Mouse (Mus musculus): ENCODE results near the gene Il13. TPM values are rescaled to one million over a fixed set of nuclear protein-coding genes. Genes with fewer than 3 reads are reported as not detected.

Gene Il13
- polyA plus RNA-seq, 1 experiment from 2014 or later = not detected

DNA sequence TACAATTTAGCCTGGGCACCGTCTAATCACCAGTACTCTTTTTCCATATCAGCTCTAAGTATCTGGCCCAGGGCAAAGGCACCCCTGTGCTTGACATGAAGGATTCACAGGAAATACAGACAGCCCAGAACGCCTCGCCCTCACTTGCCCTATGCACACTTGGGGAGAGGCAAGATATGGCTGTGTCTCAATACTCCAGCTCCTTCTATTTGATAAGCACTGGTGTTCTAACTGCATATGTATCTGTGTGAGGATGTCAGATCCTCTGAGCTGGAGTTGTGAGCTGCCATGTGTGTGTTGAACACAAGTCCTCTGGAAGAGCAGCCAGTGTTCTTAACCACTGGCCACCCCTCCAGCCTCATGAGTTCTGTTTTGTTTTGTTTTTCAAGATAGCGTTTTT lies 16.9 kb upstream of the Il13 start:
- DNase-seq (ENCODE audit: extremely low spot score, low spot score) = no peak
- Histone ChIP-seq H3K4me3 (no peak overlapping the region), H3K9me3 (no peaks in the 10 kb centered on the region), H3K27ac (no peak overlapping the region), H3K36me3 (replicated peaks) (peaks cover 76% of the 10 kb centered on the region), H3K4me1 (no peaks in the 10 kb centered on the region), H3K27me3 (ENCODE audit: poor library complexity, severe bottlenecking) (no peaks in the 10 kb centered on the region)
- WGBS = 91% methylated on average over 4 of the region's 4 CpGs

GRCm38 (mm10) chr11:53644017-53644416 lies 9.5 kb upstream of the Il13 start:
- H3K27ac ChIP-seq = no peak overlapping the region
- DNase-seq (ENCODE audit: extremely low spot score, low spot score) = no peak
- no peaks in the 10 kb centered on the region for H3K27me3 ChIP-seq (ENCODE audit: poor library complexity, severe bottlenecking)
- 81% methylated on average over 5 of the region's 5 CpGs for WGBS
- peaks cover 16% of the 10 kb centered on the region for H3K36me3 ChIP-seq (replicated peaks)
- H3K4me1 ChIP-seq = no peaks in the 10 kb centered on the region
- no peak overlapping the region for H3K4me3 ChIP-seq
- no peaks in the 10 kb centered on the region for H3K9me3 ChIP-seq

- H3K27me3 ChIP-seq (ENCODE audit: poor library complexity, severe bottlenecking) = peaks cover 1% of the 10 kb centered on the region
- no peak overlapping the region for H3K4me3 ChIP-seq
- 0 out of 2 replicates have a peak, but pooled peaks cover under 1% of the 10 kb centered on the region for H3K4me1 ChIP-seq
- no peak overlapping the region for H3K27ac ChIP-seq
- WGBS = 80% methylated on average over 12 of the region's 12 CpGs
- DNase-seq (ENCODE audit: extremely low spot score, low spot score) = no peak
- H3K9me3 ChIP-seq = no peaks in the 10 kb centered on the region
- peaks cover 6% of the 10 kb centered on the region for H3K36me3 ChIP-seq (replicated peaks)
These were observed 8.3 kb upstream of the Il13 start for GRCm38 (mm10) chr11:53642744-53643279.

DNA sequence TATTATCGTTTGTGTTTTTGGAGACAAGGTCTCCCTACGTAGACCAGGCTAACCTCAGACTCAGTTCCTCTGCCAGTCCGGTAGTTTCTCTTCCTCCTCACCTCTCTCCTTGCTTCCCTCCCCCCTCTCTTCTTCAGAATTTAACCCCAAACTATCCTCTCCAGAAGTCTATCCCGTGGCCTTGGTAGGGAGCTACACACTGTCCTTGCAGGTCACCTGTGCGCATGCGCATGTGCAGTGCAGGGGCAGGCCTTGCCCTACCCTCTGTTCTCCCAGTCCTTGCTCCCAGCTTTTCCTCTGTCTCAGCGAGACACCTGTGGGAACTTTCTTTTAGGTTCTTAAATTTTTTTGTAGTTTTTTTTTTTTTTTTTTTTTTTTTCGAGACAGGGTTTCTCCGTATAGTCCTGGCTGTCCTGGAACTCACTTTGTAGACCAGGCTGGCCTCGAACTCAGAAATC lies 3.3 kb upstream of the Il13 start:
- DNase-seq (ENCODE audit: extremely low spot score, low spot score) = no peak

DNA sequence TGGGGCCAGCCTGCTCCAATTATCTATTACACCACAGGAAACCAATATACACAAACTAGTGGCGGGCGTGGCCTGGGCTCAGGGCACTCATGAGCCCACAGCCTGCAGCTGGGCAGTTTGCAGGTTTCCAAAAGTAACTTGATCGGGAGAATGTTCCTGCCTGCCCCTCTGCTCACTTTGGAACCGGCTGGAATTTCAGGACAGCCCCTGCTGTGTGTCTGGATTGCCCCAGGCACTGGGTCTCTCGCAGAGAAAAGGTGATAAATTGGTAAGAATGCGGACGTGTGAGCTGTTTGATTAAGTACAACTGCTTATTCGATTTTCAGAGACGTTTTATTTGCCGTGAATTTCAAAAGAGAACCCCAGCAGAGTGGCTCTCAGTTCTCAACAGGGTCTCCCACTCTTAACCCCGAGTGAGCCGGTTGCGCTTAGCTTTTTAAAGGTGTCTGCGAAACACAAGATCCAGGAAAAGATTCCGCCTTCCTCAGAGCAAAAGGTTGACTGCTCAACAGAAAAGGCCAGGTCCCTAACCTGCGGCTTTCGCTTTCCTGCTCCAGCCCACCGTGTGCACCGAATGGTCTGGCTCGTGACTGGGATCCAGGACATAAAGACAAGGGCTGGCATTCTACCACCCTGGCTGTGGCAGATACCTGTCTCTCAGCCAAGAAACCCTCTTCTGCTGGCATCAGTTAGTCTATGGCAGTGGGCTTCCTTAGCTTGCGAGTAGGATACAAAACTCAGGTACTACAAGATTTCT lies 2.7 kb upstream of the Il13 start:
- no peak overlapping the region for H3K27ac ChIP-seq
- H3K9me3 ChIP-seq = no peaks in the 10 kb centered on the region
- peak; percentile 49 for DNase-seq (ENCODE audit: extremely low spot score, low spot score)
- H3K36me3 ChIP-seq (replicated peaks) = no peaks in the 10 kb centered on the region
- peaks cover 50% of the 10 kb centered on the region for H3K27me3 ChIP-seq (ENCODE audit: poor library complexity, severe bottlenecking)
- peaks cover 23% of the 10 kb centered on the region for H3K4me1 ChIP-seq
- WGBS = 20% methylated on average over 21 of the region's 21 CpGs
- H3K4me3 ChIP-seq = no peak overlapping the region; the same call in 1 of the 2 replicates

More for the DNA sequence above, 3.3 kb upstream of the Il13 start:
- 80% methylated on average over 10 of the region's 10 CpGs for WGBS
- H3K4me1 ChIP-seq = peaks cover 23% of the 10 kb centered on the region
- peaks cover 50% of the 10 kb centered on the region for H3K27me3 ChIP-seq (ENCODE audit: poor library complexity, severe bottlenecking)
- H3K36me3 ChIP-seq (replicated peaks) = no peaks in the 10 kb centered on the region
- no peak overlapping the region for H3K4me3 ChIP-seq
- H3K27ac ChIP-seq = no peak overlapping the region
- H3K9me3 ChIP-seq = no peaks in the 10 kb centered on the region

- no peaks in the 10 kb centered on the region for H3K9me3 ChIP-seq
- peak overlapping the region; percentile 56 for H3K4me3 ChIP-seq
- 3% methylated on average over 40 of the region's 40 CpGs for WGBS
- peak overlapping the region; percentile 78 for H3K27ac ChIP-seq
- H3K27me3 ChIP-seq (ENCODE audit: poor library complexity, severe bottlenecking) = peaks cover 50% of the 10 kb centered on the region
- peak; percentile 19 for DNase-seq (ENCODE audit: extremely low spot score, low spot score)
- no peaks in the 10 kb centered on the region for H3K36me3 ChIP-seq (replicated peaks)
- peaks cover 23% of the 10 kb centered on the region for H3K4me1 ChIP-seq
These were observed 1.7 kb upstream of the Il13 start for GRCm38 (mm10) chr11:53636183-53636646.

DNA sequence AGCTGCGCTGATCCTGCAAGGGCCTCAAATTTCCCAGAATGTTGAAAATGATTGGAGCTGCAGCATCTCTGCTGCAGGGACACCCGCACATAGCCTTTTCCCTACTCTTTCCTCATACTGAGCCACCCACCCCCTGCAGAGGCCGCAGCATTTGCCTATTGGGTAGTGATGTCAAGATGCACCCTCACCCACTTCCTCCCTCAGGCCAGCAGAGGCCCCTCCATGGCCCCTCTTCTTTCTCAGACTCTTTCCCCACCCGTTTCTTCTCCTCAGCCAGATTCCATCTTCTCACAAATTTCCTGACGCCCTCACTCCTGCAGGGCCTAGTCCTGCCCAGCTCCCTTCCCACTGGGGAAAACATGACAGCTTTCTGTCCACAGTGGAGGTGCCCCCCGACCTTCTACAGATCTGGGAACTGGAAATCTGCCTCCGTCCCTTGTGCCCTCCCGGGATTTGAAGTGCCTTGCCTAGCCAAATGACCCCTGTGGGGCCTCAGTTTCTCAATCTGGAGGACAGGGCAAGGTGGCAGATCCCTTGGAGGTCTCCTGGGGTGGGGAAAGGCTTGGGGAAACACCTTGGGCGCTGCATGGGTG lies 1.2 kb upstream of the Il13 start:
- no peak for DNase-seq (ENCODE audit: extremely low spot score, low spot score)
- Histone ChIP-seq H3K4me3 (peak overlapping the region; percentile 56), H3K9me3 (no peaks in the 10 kb centered on the region), H3K4me1 (peaks cover 23% of the 10 kb centered on the region), H3K36me3 (replicated peaks) (no peaks in the 10 kb centered on the region), H3K27me3 (ENCODE audit: poor library complexity, severe bottlenecking) (peaks cover 50% of the 10 kb centered on the region), H3K27ac (peak overlapping the region; percentile 78)
- 42% methylated on average over 9 of the region's 9 CpGs for WGBS

GRCm38 (mm10) chr11:53633644-53634043 lies 858 bp downstream of the Il13 start:
- H3K36me3 ChIP-seq (replicated peaks) = no peaks in the 10 kb centered on the region
- no peak for DNase-seq (ENCODE audit: extremely low spot score, low spot score)
- H3K27ac ChIP-seq = no peak overlapping the region
- peaks cover 23% of the 10 kb centered on the region for H3K4me1 ChIP-seq
- no peaks in the 10 kb centered on the region for H3K9me3 ChIP-seq
- WGBS = 94% methylated on average over 7 of the region's 7 CpGs
- peaks cover 50% of the 10 kb centered on the region for H3K27me3 ChIP-seq (ENCODE audit: poor library complexity, severe bottlenecking)
- H3K4me3 ChIP-seq = no peak overlapping the region

GRCm38 (mm10) chr11:53632122-53632733 lies 2.3 kb downstream of the Il13 start:
- H3K36me3 ChIP-seq (replicated peaks) = no peaks in the 10 kb centered on the region
- DNase-seq (ENCODE audit: extremely low spot score, low spot score) = peak; percentile 22
- H3K27me3 ChIP-seq (ENCODE audit: poor library complexity, severe bottlenecking) = peaks cover 43% of the 10 kb centered on the region
- peaks cover 24% of the 10 kb centered on the region for H3K4me1 ChIP-seq
- H3K9me3 ChIP-seq = no peaks in the 10 kb centered on the region
- H3K4me3 ChIP-seq = no peak overlapping the region
- 74% methylated on average over 14 of the region's 14 CpGs for WGBS
- no peak overlapping the region for H3K27ac ChIP-seq

GRCm38 (mm10) chr11:53627859-53628258 lies 6.6 kb downstream of the Il13 start:
- WGBS = 7% methylated on average over 1 of the region's 1 CpGs
- DNase-seq (ENCODE audit: extremely low spot score, low spot score) = peak; percentile 77
- Histone ChIP-seq H3K4me1 (peaks cover 14% of the 10 kb centered on the region), H3K4me3 (no peak overlapping the region), H3K36me3 (replicated peaks) (no peaks in the 10 kb centered on the region), H3K27me3 (ENCODE audit: poor library complexity, severe bottlenecking) (no peaks in the 10 kb centered on the region), H3K27ac (no peak overlapping the region), H3K9me3 (no peaks in the 10 kb centered on the region)

GRCm38 (mm10) chr11:53626802-53627373 lies 7.6 kb downstream of the Il13 start:
- H3K36me3 ChIP-seq (replicated peaks) = no peaks in the 10 kb centered on the region
- no peaks in the 10 kb centered on the region for H3K27me3 ChIP-seq (ENCODE audit: poor library complexity, severe bottlenecking)
- peaks cover 14% of the 10 kb centered on the region for H3K4me1 ChIP-seq
- H3K27ac ChIP-seq = 0 out of 2 replicates have a peak overlapping the region, but pooled peaks have one; percentile 1
- H3K9me3 ChIP-seq = no peaks in the 10 kb centered on the region
- 78% methylated on average over 17 of the region's 17 CpGs for WGBS
- no peak overlapping the region for H3K4me3 ChIP-seq
- no peak for DNase-seq (ENCODE audit: extremely low spot score, low spot score)

GRCm38 (mm10) chr11:53624124-53624523 lies 10.4 kb downstream of the Il13 start:
- DNase-seq (ENCODE audit: extremely low spot score, low spot score) = no peak
- Histone ChIP-seq H3K27me3 (ENCODE audit: poor library complexity, severe bottlenecking) (no peaks in the 10 kb centered on the region), H3K36me3 (replicated peaks) (no peaks in the 10 kb centered on the region), H3K9me3 (no peaks in the 10 kb centered on the region), H3K4me1 (peaks cover 14% of the 10 kb centered on the region), H3K4me3 (no peak overlapping the region), H3K27ac (no peak overlapping the region)
- WGBS = 88% methylated on average over 2 of the region's 2 CpGs

All from forebrain, embryonic 10.5 days (tissue).